Mouse (Mus musculus): ENCODE data around the gene Cdk14.

Cdk14 gene

GRCm38 (mm10) chr5:5176052-5176451 lies 244.1 kb downstream of the Cdk14 start:
- DNase-seq, result no peak

- no peak for DNase-seq
Measured at GRCm38 (mm10) chr5:5175611-5176010, 244.5 kb downstream of the Cdk14 start.

GRCm38 (mm10) chr5:5175090-5175489 lies 245.0 kb downstream of the Cdk14 start:
- no peak for DNase-seq

GRCm38 (mm10) chr5:5166086-5166485 lies 254.0 kb downstream of the Cdk14 start:
- no peak for DNase-seq

- no peak for DNase-seq
Measured at GRCm38 (mm10) chr5:5164326-5164725, 255.8 kb downstream of the Cdk14 start.

- no peak for DNase-seq
Measured at GRCm38 (mm10) chr5:5163823-5164222, 256.3 kb downstream of the Cdk14 start.

GRCm38 (mm10) chr5:5159521-5159920 lies 260.6 kb downstream of the Cdk14 start:
- no peak for DNase-seq

GRCm38 (mm10) chr5:5139855-5140254 lies 280.3 kb downstream of the Cdk14 start:
- no peak for DNase-seq

- no peak for DNase-seq
Measured at GRCm38 (mm10) chr5:5134905-5135511, 285.1 kb downstream of the Cdk14 start.

- DNase-seq, result no peak
Measured at GRCm38 (mm10) chr5:5134143-5134904, 285.8 kb downstream of the Cdk14 start.

- no peak for DNase-seq
Measured at GRCm38 (mm10) chr5:5128852-5129251, 291.3 kb downstream of the Cdk14 start.

GRCm38 (mm10) chr5:5124645-5125044 lies 295.5 kb downstream of the Cdk14 start:
- DNase-seq, result no peak

- DNase-seq, result no peak
Measured at GRCm38 (mm10) chr5:5116775-5117522, 303.2 kb downstream of the Cdk14 start.

- no peak for DNase-seq
Measured at GRCm38 (mm10) chr5:5115546-5115945, 304.6 kb downstream of the Cdk14 start.

- DNase-seq, result no peak
Measured at GRCm38 (mm10) chr5:5109621-5110020, 310.5 kb downstream of the Cdk14 start.

GRCm38 (mm10) chr5:5109017-5109416 lies 311.1 kb downstream of the Cdk14 start:
- no peak for DNase-seq

- no peak for DNase-seq
Measured at GRCm38 (mm10) chr5:5096248-5096915, 323.7 kb downstream of the Cdk14 start.

GRCm38 (mm10) chr5:5092736-5093135 lies 327.4 kb downstream of the Cdk14 start:
- DNase-seq, result no peak

- DNase-seq, result no peak
Measured at GRCm38 (mm10) chr5:5071526-5071925, 348.6 kb downstream of the Cdk14 start.

- no peak for DNase-seq
Measured at GRCm38 (mm10) chr5:5064686-5065085, 355.4 kb downstream of the Cdk14 start.

GRCm38 (mm10) chr5:5056102-5056883 lies 363.8 kb downstream of the Cdk14 start:
- no peak for DNase-seq

- DNase-seq, result no peak
Measured at GRCm38 (mm10) chr5:5055494-5055893, 364.6 kb downstream of the Cdk14 start.
